Mouse (Mus musculus) cortical plate, adult 2 months (tissue): ENCODE measurements around the gene Atf6. TPM values are rescaled to one million over a fixed set of nuclear protein-coding genes. Genes with fewer than 3 reads are reported as not detected.

Experiments
- H3K27ac ChIP-seq: fragments of 200-500 bp; 2 replicates; pipeline ENCODE4 v1.5.1; 2012; ENCODE audit warnings: low read length, control low read depth, inconsistent platforms; ENCODE audit not compliant: insufficient read depth
- H3K4me1 ChIP-seq: fragments of 200-500 bp; 2 replicates; pipeline ENCODE4 v1.6.1; 2011; ENCODE audit warnings: low read length; ENCODE audit not compliant: control insufficient read depth, insufficient read depth
- H3K4me3 ChIP-seq: fragments of 200-500 bp; 2 replicates; pipeline ENCODE4 v1.5.1; 2011; ENCODE audit warnings: mild to moderate bottlenecking, low read length, control low read depth; ENCODE audit not compliant: insufficient read depth
- CTCF ChIP-seq: fragments of 200-500 bp; IDR thresholded peaks from 2 replicates; pipeline ENCODE4 v1.5.1; 2011; ENCODE audit warnings: mild to moderate bottlenecking, control low read depth, low read length; ENCODE audit not compliant: insufficient read depth; ENCODE audit errors: extremely low read depth
- POLR2A ChIP-seq: fragments of 200-500 bp; IDR thresholded peaks from 2 replicates; pipeline ENCODE4 v1.6.1; 2011; ENCODE audit warnings: mild to moderate bottlenecking, low read length, control low read depth; ENCODE audit not compliant: insufficient read depth; ENCODE audit errors: extremely low read depth
- polyA plus RNA-seq: library from polyadenylated mRNA; depleted of rRNA; stranded (reverse); fragments of >200 nt; gene quantifications from 2 replicates; pipeline ENCODE4 v1.2.3, GENCODE M21; 2012

Gene Atf6
- polyA plus RNA-seq, 1 experiment, result 25.9 TPM

DNA sequence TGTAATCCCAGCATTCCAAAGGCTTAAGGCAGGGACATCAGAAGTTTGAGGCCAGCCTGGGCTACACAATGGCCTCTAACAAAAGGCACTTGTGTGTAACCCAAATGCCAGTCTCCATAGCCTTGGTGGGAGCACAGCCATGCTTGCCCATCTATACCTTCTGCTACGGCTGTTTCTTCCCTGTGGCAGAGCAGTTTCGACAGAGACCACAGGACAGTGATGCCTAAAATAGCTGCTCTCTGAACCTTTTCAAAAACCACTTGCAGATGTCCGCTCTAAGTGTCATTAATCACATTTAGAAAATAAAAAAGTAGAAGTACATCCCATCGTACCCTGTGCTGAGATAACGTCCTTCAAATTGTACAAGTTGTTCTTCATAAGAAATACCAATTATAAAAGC is 2.2 kb downstream of the Atf6 start:
- TF ChIP-seq POLR2A (no peak), CTCF (no peak)
- H3K4me1 ChIP-seq, result no peaks in the 10 kb centered on the region; the same call in 1 of the 2 replicates
- H3K27ac ChIP-seq, result no peak overlapping the region
- H3K4me3 ChIP-seq, result no peak overlapping the region

DNA sequence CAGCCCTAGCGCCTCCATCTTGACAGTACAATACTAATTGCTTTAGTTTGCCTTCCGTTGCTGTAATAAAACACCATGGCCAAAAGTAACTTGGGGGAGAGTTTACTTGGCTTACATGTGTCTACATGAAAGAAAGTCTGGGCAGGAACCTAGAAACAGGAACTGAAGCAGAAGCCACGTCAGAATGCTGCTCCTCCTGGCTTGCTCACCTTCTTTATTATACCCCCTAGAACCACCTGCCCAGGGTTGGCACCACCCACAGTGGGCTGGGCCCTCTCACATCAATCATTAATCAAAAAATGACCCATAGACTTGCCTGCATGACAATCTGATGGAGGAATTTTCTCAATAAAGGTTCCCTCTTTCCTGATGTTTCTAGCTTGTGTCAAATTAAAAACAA is 2.8 kb downstream of the Atf6 start:
- H3K4me3 ChIP-seq, result no peak overlapping the region
- TF ChIP-seq CTCF (no peak), POLR2A (no peak)
- H3K27ac ChIP-seq, result no peak overlapping the region
- H3K4me1 ChIP-seq, result no peaks in the 10 kb centered on the region; the same call in 1 of the 2 replicates

DNA sequence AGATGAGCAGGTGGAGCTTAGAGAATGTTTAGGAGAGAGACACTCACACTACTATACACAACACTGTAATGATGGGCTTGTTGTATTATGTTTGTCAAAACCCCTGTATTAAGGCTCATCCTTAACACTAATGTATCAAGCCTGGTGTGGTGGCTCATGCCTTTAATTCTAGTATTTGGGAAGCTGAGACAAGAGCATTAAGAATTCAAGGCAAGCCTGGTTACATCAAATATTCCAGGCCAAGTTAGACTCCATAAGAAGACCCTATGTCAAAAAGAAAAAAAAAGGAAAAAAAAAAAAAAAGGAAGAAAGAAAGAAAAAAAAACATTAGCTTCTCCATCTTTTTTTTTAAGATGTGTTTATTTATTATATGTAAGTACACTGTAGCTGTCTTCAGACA is 3.3 kb downstream of the Atf6 start:
- H3K27ac ChIP-seq, result no peak overlapping the region
- TF ChIP-seq POLR2A (no peak), CTCF (no peak)

DNA sequence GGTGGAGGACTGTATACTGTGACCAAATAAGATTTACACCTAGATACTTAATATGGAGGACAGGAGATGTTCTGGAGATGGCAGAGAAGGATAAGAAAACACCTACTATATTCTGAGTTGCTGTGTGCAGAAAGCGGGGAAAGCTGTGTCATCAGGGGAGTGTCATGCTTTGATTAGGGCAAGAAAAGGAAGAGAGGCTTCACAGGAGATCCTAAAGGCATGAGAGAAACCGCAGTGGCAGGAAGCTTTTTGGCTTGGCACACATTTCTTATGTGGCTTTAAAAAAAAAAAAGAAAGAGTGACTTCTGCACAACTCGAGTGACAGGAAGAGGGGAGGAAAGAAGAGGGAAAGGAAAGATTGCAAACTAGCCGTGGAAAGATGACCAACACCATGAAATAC is 4.5 kb downstream of the Atf6 start:
- H3K27ac ChIP-seq, result no peak overlapping the region
- no peak overlapping the region for H3K4me3 ChIP-seq
- no peaks in the 10 kb centered on the region; the same call in 1 of the 2 replicates for H3K4me1 ChIP-seq
- no peak for TF ChIP-seq POLR2A
- no peak for TF ChIP-seq CTCF

More for the DNA sequence above, 3.3 kb downstream of the Atf6 start:
- Histone ChIP-seq H3K4me3 (no peak overlapping the region), H3K4me1 (no peaks in the 10 kb centered on the region; the same call in 1 of the 2 replicates)

DNA sequence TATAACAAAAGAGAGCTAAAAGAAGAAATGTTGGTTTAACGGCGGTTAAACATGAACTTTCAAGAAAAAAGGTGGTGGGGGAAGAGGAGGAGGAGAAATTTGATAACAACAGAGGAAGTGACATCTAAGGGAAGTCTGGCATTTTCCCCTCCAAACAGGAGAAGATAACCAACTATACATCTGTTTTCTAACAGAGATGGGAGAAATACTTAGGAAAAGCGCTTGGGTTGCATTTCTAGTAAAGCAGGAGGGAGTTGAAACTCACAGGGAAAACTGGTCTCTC is 5.2 kb downstream of the Atf6 start:
- Histone ChIP-seq H3K4me3 (no peak overlapping the region), H3K4me1 (no peaks in the 10 kb centered on the region; the same call in 1 of the 2 replicates)

DNA sequence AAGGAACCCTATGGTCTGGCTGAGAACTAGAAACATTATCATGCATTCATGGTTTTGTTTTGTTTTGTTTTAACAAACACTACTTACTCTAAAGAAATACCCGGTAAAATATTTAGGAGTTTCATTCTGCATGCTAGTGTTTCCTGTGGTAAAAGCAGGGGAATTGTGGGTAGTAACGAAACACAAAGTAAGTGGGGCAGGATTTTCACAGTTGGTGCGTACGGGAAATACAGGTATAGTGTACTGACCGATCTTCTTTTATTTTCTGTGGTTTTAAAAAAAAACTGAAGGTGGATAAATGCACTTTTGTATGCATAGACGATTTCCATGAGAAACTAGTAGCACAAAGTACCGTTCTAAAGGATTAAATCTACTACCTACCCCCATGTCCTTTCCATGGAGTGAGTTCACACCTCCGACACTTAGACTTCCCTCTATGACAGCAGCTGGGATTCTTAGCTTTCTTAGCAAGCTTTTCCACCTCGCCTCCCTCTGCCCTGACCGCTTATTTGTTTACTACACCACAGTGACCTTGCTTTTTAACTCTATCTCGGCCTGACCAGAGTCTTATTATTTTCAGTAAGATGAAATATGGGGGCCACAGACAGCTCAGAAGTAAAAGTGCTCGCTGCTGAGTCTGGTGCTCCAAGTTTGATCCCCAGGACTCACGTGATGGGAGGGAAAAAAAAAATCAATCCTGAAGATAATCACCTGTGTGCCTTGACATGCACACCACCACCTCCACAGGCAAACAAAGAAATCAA is 5.7 kb downstream of the Atf6 start:
- H3K4me3 ChIP-seq, result no peak overlapping the region
- no peaks in the 10 kb centered on the region; the same call in 1 of the 2 replicates for H3K4me1 ChIP-seq
- TF ChIP-seq POLR2A, result no peak
- no peak for TF ChIP-seq CTCF
- H3K27ac ChIP-seq, result no peak overlapping the region

More for the DNA sequence above, 5.2 kb downstream of the Atf6 start:
- H3K27ac ChIP-seq, result no peak overlapping the region
- TF ChIP-seq CTCF (no peak), POLR2A (no peak)

DNA sequence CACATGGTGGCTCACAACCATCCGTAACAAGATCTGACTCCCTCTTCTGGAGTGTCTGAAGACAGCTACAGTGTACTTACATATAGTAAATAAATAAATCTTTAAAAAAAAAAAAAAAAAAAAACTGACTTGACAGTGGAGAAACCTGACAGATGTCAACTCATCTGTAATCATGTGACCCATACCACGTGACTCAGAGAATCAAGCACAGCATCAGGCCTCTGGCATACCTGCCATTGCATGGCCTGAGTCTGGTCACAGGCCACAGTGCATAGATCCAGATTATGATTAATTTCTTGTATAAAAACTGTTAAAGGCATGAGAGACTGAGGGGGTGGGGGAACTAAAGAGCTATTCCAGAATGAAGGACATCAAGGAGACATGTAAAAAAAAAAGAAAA is 8.7 kb downstream of the Atf6 start:
- Histone ChIP-seq H3K4me3 (no peak overlapping the region), H3K4me1 (peaks cover 7% of the 10 kb centered on the region; the same call in 1 of the 2 replicates), H3K27ac (no peak overlapping the region)
- TF ChIP-seq CTCF (no peak), POLR2A (no peak)

DNA sequence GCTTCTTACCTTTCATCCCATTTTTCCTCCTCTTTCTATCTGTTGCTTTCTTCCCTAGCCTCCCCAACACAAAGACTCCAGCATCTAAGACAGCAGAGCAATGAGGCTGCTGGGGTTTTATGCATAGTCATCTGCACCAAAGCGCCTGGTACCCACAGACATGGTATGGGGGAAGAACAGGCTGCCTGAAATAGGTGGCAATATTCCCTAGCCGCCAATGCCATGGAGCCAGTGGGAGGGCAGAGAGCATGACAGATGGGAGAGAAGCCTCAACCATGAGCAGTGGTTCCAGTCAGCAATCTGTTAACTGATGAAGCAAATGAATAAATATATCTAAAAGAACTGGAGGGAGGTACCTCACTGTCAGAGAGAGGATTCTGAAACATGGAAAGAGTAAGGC is 10.2 kb downstream of the Atf6 start:
- Histone ChIP-seq H3K27ac (no peak overlapping the region), H3K4me1 (peaks cover 7% of the 10 kb centered on the region; the same call in 1 of the 2 replicates), H3K4me3 (no peak overlapping the region)
- TF ChIP-seq POLR2A, result peak; percentile 45; the same call in 1 of the 2 replicates
- no peak for TF ChIP-seq CTCF

DNA sequence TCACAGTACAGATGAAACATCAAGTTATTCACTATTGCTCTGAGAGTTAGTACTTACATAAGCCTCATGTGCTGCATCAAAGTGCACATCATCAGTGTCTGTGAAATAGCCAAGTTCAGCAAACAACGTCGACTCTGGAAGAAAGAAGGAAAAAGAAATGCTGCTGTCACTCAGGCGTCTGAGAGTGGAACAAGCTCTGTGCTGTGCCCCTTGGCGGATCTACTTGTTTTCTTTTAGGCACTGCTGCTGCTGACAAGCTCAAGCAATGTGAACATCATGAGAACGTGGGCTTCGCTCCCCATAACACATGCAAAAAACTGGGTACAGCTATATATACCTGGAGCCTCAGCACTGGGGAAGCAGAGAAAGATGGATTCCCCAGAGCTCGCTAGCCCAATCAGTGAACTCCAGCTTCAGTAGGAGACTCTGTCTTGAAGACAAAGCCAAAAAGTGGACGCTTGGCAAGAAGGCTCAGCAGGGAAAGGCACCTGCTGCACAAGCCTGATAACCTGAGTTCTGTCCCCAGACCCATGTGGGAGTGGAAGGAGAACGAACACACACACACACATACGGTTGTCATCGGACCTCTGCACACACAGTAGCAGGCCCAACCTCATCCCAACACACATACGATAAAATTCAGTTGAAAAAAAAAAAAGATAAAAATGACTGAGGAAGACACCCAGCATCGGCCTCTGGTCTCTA is 12.4 kb downstream of the Atf6 start:
- H3K4me1 ChIP-seq, result peaks cover 7% of the 10 kb centered on the region; the same call in 1 of the 2 replicates
- TF ChIP-seq POLR2A (no peak), CTCF (no peak)
- peak overlapping the region; percentile 2 for H3K27ac ChIP-seq
- peak overlapping the region; percentile 4; the same call in 1 of the 2 replicates for H3K4me3 ChIP-seq
